In genomic region chr15:82872037-82872436, GRCm38 (mm10) we compare ENCODE assay signal across 21 mouse cellular contexts.
A peak's percentile ranks its signal among the peaks of the same experiment; 100 is the strongest.
DNase-seq lines count a peak whose midpoint lies in the region; ATAC-seq and TF ChIP-seq lines count a peak whose summit lies in the region.
"Had no signal": no experiment of that assay in that cellular context is flagged by ENCODE, and none has a peak within 500 bp of the region (broad histone marks: within the 10 kb centered on the region; RNA-seq: fewer than 3 reads in every experiment).

No protein-coding gene starts in this region.

- 100% methylated on average over 1 of the region's 1 CpGs for whole genome bisulfite sequencing in liver, embryonic 11.5 days
- WGBS in liver, postnatal 0 days (ENCODE audit: insufficient replicate concordance) = 83% methylated on average over 1 of the region's 1 CpGs
- 83% methylated on average over 1 of the region's 1 CpGs for WGBS in liver, embryonic 13.5 days (ENCODE audit: insufficient replicate concordance)

- H3K79me2 ChIP-seq in MEL (ENCODE audit: control insufficient read depth, insufficient read depth, low read length, poor library complexity) = peaks cover 40% of the 10 kb centered on the region

- TF ChIP-seq CTCF in liver, postnatal 0 days (IDR thresholded peaks at IDR 0.05; ENCODE audit: low read depth) = no peak
- TF ChIP-seq CTCF in MEL (IDR thresholded peaks at IDR 0.05 in 2 of 3, conservative IDR thresholded peaks at IDR 0.05 in 1 of 3; ENCODE audit: control insufficient read depth in 1 of 3, insufficient read depth in 1 of 3, low read depth in 2 of 3, low read length in 3 of 3, poor library complexity in 1 of 3, severe bottlenecking in 1 of 3) = no peak

- H3K9me3 ChIP-seq in liver, embryonic 11.5 days (ENCODE audit: control insufficient read depth, low read length) = no peaks in the 10 kb centered on the region
- H3K9me3 ChIP-seq in liver, postnatal 0 days (ENCODE audit: low read length) = no peaks in the 10 kb centered on the region
- H3K9me3 ChIP-seq in MEL (replicated peaks; ENCODE audit: insufficient read depth, low read length) = no peaks in the 10 kb centered on the region
- no peaks in the 10 kb centered on the region for H3K9me3 ChIP-seq in liver, embryonic 13.5 days (replicated peaks)
- H3K9me3 ChIP-seq: embryonic facial prominence, embryonic 10.5 days; embryonic facial prominence, embryonic 12.5 days; forebrain, embryonic 13.5 days; forebrain, embryonic 15.5 days had no signal

- no peak for TF ChIP-seq POLR2A in MEL (IDR thresholded peaks at IDR 0.05; ENCODE audit: control insufficient read depth in 1 of 2, insufficient read depth in 1 of 2, low read depth in 1 of 2, low read length in 2 of 2, poor library complexity in 1 of 2)

- H3K4me3 ChIP-seq in liver, embryonic 11.5 days (ENCODE audit: low read depth, low read length) = no peak overlapping the region
- H3K4me3 ChIP-seq in liver, postnatal 0 days (ENCODE audit: low read depth, low read length) = no peak overlapping the region
- no peak overlapping the region for H3K4me3 ChIP-seq in MEL (ENCODE audit: control insufficient read depth in 1 of 2, insufficient read depth in 1 of 2, low read depth in 2 of 2, low read length in 2 of 2)
- no peak overlapping the region for H3K4me3 ChIP-seq in liver, embryonic 13.5 days (replicated peaks)
- H3K4me3 ChIP-seq: embryonic facial prominence, embryonic 10.5 days; embryonic facial prominence, embryonic 12.5 days; forebrain, embryonic 13.5 days; forebrain, embryonic 15.5 days had no signal

- no peak for TF ChIP-seq EP300 in liver, postnatal 0 days (IDR thresholded peaks at IDR 0.05; ENCODE audit: low read depth)
- peak; percentile 73 to 75 for TF ChIP-seq EP300 in MEL (IDR thresholded peaks at IDR 0.05; ENCODE audit: low read depth in 1 of 2, low read length in 2 of 2)

- DNase-seq in liver, embryonic 11.5 days (ENCODE audit: low spot score) = no peak
- no peak for DNase-seq in liver, postnatal 0 days
- DNase-seq in MEL (ENCODE audit: low read depth, low spot score) = peak; percentile 69
- DNase-seq in MEL-GATA-1-ER (ENCODE audit: extremely low read depth, low read depth) = peak; percentile 49
- DNase-seq in liver, embryonic 13.5 days = no peak
- no peak for DNase-seq in lung, postnatal 4 days
- DNase-seq in frontal cortex, adult 2 months (ENCODE audit: extremely low spot score in 1 of 2, low spot score in 1 of 2) = no peak
- no peak for DNase-seq in natural killer cell, adult 2 months (ENCODE audit: low spot score in 2 of 2)
- DNase-seq: adrenal gland, adult 2 months; adrenal gland, postnatal 10 days; adrenal gland, postnatal 25 days; cerebellum, adult 11-12 months; cerebellum, adult 2 months; cerebellum, adult 9-10 months; cerebellum, postnatal 10 days; cerebellum, postnatal 25 days; forebrain, postnatal 0 days had no signal

- H3K36me3 ChIP-seq in liver, embryonic 11.5 days (ENCODE audit: control insufficient read depth, insufficient read depth, low read length) = no peaks in the 10 kb centered on the region
- no peaks in the 10 kb centered on the region for H3K36me3 ChIP-seq in liver, postnatal 0 days (replicated peaks; ENCODE audit: insufficient read depth, low read length)
- H3K36me3 ChIP-seq in MEL (ENCODE audit: control insufficient read depth in 1 of 2, insufficient read depth in 2 of 2, low read length in 2 of 2) = peaks cover 2 to 28% of the 10 kb centered on the region in 2 experiments
- H3K36me3 ChIP-seq in liver, embryonic 13.5 days = no peaks in the 10 kb centered on the region
- H3K36me3 ChIP-seq: embryonic facial prominence, embryonic 10.5 days; embryonic facial prominence, embryonic 12.5 days; forebrain, embryonic 15.5 days had no signal

- H3K27ac ChIP-seq in liver, embryonic 11.5 days (ENCODE audit: low read depth, low read length) = no peak overlapping the region
- H3K27ac ChIP-seq in liver, postnatal 0 days (ENCODE audit: low read depth) = no peak overlapping the region
- no peak overlapping the region for H3K27ac ChIP-seq in MEL (ENCODE audit: control insufficient read depth, low read depth, low read length)
- no peak overlapping the region for H3K27ac ChIP-seq in liver, embryonic 13.5 days
- H3K27ac ChIP-seq: embryonic facial prominence, embryonic 10.5 days; embryonic facial prominence, embryonic 12.5 days; forebrain, embryonic 13.5 days; forebrain, embryonic 15.5 days had no signal

- no peaks in the 10 kb centered on the region for H3K4me1 ChIP-seq in liver, embryonic 11.5 days (replicated peaks; ENCODE audit: control insufficient read depth, insufficient read depth, low read length)
- H3K4me1 ChIP-seq in liver, postnatal 0 days (ENCODE audit: insufficient read depth) = peaks cover 5% of the 10 kb centered on the region; the same call in 1 of the 2 replicates
- H3K4me1 ChIP-seq in MEL (ENCODE audit: control insufficient read depth in 1 of 2, insufficient read depth in 2 of 2, low read length in 2 of 2) = peaks cover 3 to 14% of the 10 kb centered on the region in 2 experiments; a peak in 2 of 4 replicates
- H3K4me1 ChIP-seq in liver, embryonic 13.5 days (replicated peaks) = peaks cover 15% of the 10 kb centered on the region

- TF ChIP-seq RAD21 in MEL (IDR thresholded peaks at IDR 0.05; ENCODE audit: low read depth, low read length) = no peak

- no peaks in the 10 kb centered on the region for H3K27me3 ChIP-seq in liver, embryonic 11.5 days (replicated peaks; ENCODE audit: control insufficient read depth, insufficient read depth, low read length)
- H3K27me3 ChIP-seq in liver, postnatal 0 days (ENCODE audit: insufficient read depth, low read length) = no peaks in the 10 kb centered on the region
- H3K27me3 ChIP-seq in MEL (ENCODE audit: control insufficient read depth in 1 of 2, insufficient read depth in 2 of 2, low read length in 2 of 2) = no peaks in the 10 kb centered on the region
- no peaks in the 10 kb centered on the region for H3K27me3 ChIP-seq in liver, embryonic 13.5 days
- H3K27me3 ChIP-seq: embryonic facial prominence, embryonic 12.5 days; forebrain, embryonic 13.5 days; forebrain, embryonic 15.5 days had no signal

- 0 out of 2 replicates have a peak, but pooled peaks have one; percentile 41 for ATAC-seq in liver, embryonic 11.5 days (replicated peaks; ENCODE audit: low FRiP score)
- no peak for ATAC-seq in liver, postnatal 0 days
- 0 out of 2 replicates have a peak, but pooled peaks have one; percentile 55 for ATAC-seq in liver, embryonic 13.5 days (ENCODE audit: low read depth)
- ATAC-seq: forebrain, embryonic 13.5 days; forebrain, embryonic 15.5 days; forebrain, postnatal 0 days had no signal

- no peak overlapping the region for H3K4me2 ChIP-seq in liver, embryonic 11.5 days
- no peak overlapping the region for H3K4me2 ChIP-seq in liver, postnatal 0 days (ENCODE audit: low read depth, low read length)
- no peak overlapping the region for H3K4me2 ChIP-seq in liver, embryonic 13.5 days
- H3K4me2 ChIP-seq: embryonic facial prominence, embryonic 12.5 days; forebrain, embryonic 13.5 days; forebrain, embryonic 15.5 days had no signal

- no peak overlapping the region for H3K9ac ChIP-seq in liver, embryonic 11.5 days (ENCODE audit: low read depth, low read length)
- H3K9ac ChIP-seq in liver, postnatal 0 days (replicated peaks) = no peak overlapping the region
- H3K9ac ChIP-seq in MEL (ENCODE audit: control insufficient read depth, low read depth, low read length, poor library complexity, severe bottlenecking) = no peak overlapping the region
- H3K9ac ChIP-seq in liver, embryonic 13.5 days = no peak overlapping the region
- H3K9ac ChIP-seq: embryonic facial prominence, embryonic 12.5 days; forebrain, embryonic 13.5 days; forebrain, embryonic 15.5 days; forebrain, postnatal 0 days had no signal

TF ChIP-seq in MEL, 35 proteins besides CTCF, POLR2A, EP300 and RAD21 (continues in another document):
- TF ChIP-seq NELFE (IDR thresholded peaks at IDR 0.05; ENCODE audit: low read depth, low read length) = no peak
- TF ChIP-seq ZNF384 (IDR thresholded peaks at IDR 0.05; ENCODE audit: low read depth, low read length) = peak; percentile 91
- no peak for TF ChIP-seq KAT2A (conservative IDR thresholded peaks at IDR 0.05; ENCODE audit: low read depth, low read length)
- TF ChIP-seq MYB (IDR thresholded peaks at IDR 0.05; ENCODE audit: low read depth, low read length) = no peak
- no peak for TF ChIP-seq BHLHE40 (IDR thresholded peaks at IDR 0.05; ENCODE audit: borderline replicate concordance, low read depth, low read length)
- peak; percentile 66; the same call in 1 of the 2 replicates for TF ChIP-seq RCOR1 (IDR thresholded peaks at IDR 0.05; ENCODE audit: low read depth, low read length)
- peak; percentile 81 for TF ChIP-seq TBP (IDR thresholded peaks at IDR 0.05; ENCODE audit: low read depth, low read length)
- no peak for TF ChIP-seq MAX (IDR thresholded peaks at IDR 0.05; ENCODE audit: low read length)
- no peak for TF ChIP-seq POLR2AphosphoS2 (IDR thresholded peaks at IDR 0.05; ENCODE audit: low read length)
- 0 out of 2 replicates have a peak, but pooled peaks have one; percentile 35 for TF ChIP-seq HCFC1 (IDR thresholded peaks at IDR 0.05; ENCODE audit: low read depth, low read length)
- TF ChIP-seq NRF1 (IDR thresholded peaks at IDR 0.05; ENCODE audit: insufficient read depth, low read depth, low read length, poor library complexity, severe bottlenecking) = no peak
- peak; percentile 71 for TF ChIP-seq TAL1 (IDR thresholded peaks at IDR 0.05; ENCODE audit: low read length)
- TF ChIP-seq ZC3H11A (IDR thresholded peaks at IDR 0.05; ENCODE audit: low read depth, low read length) = no peak
- peak; percentile 83; the same call in 1 of the 2 replicates for TF ChIP-seq MYC (IDR thresholded peaks at IDR 0.05; ENCODE audit: low read depth, low read length)
- peak; percentile 80 for TF ChIP-seq SIN3A (IDR thresholded peaks at IDR 0.05; ENCODE audit: low read length)
- TF ChIP-seq MEF2A (IDR thresholded peaks at IDR 0.05; ENCODE audit: extremely low read depth, insufficient replicate concordance, low read depth, low read length, poor library complexity, severe bottlenecking) = no peak
- no peak for TF ChIP-seq MAZ (IDR thresholded peaks at IDR 0.05; ENCODE audit: low read depth, low read length)
- peak; percentile 78 for TF ChIP-seq TCF12 (IDR thresholded peaks at IDR 0.05; ENCODE audit: low read depth, low read length)
- no peak for TF ChIP-seq E2F4 (IDR thresholded peaks at IDR 0.05; ENCODE audit: borderline replicate concordance, low read depth, low read length)
- TF ChIP-seq POLR2AphosphoS5 (IDR thresholded peaks at IDR 0.05; ENCODE audit: borderline replicate concordance, low read depth, low read length) = no peak
- no peak for TF ChIP-seq USF1 (IDR thresholded peaks at IDR 0.05; ENCODE audit: low read depth, low read length)
- peak; percentile 74 for TF ChIP-seq ETS1 (IDR thresholded peaks at IDR 0.05; ENCODE audit: low read depth, low read length)
- no peak for TF ChIP-seq JUND (IDR thresholded peaks at IDR 0.05; ENCODE audit: low read depth, low read length)
- TF ChIP-seq ZKSCAN1 (IDR thresholded peaks at IDR 0.05; ENCODE audit: low read depth, low read length) = no peak
- peak; percentile 87 for TF ChIP-seq GATA1 (IDR thresholded peaks at IDR 0.05; ENCODE audit: low read depth, low read length)

Comparison
In these comparisons a context has a peak if more than half of its experiments do, and no peak if none do; other contexts are left out.
1. DNase-seq: peak in MEL (single experiment) and MEL-GATA-1-ER (single experiment); none in liver, embryonic 11.5 days (single experiment), liver, postnatal 0 days (single experiment), liver, embryonic 13.5 days (single experiment), lung, postnatal 4 days (0 of 2), frontal cortex, adult 2 months (0 of 2) and natural killer cell, adult 2 months (0 of 2).